Mouse (Mus musculus) lung, postnatal 0 days (tissue): ENCODE data around the gene Pole.

ENCODE experiments used
- CTCF ChIP-seq: IDR thresholded peaks from 2 replicates; pipeline ENCODE4 v1.5.1; 2016; ENCODE audit warnings: antibody characterized with exemption, mild to moderate bottlenecking
- EP300 ChIP-seq: IDR thresholded peaks from 2 replicates; pipeline ENCODE4 v1.6.1; 2016; ENCODE audit warnings: antibody characterized with exemption, mild to moderate bottlenecking, control low read depth

GRCm38 (mm10) chr5:110345553-110345952 lies 59.4 kb downstream of the Pole start:
- TF ChIP-seq CTCF = no peak
- TF ChIP-seq EP300 = no peak
